Mouse (Mus musculus) embryonic facial prominence, embryonic 11.5 days (tissue): ENCODE measurements around the gene Erc1. TPM values are rescaled to one million over a fixed set of nuclear protein-coding genes. Genes with fewer than 3 reads are reported as not detected.

Experiments
- ATAC-seq: fragments of 200-750 bp; cut with Nextera tagmentation; replicated peaks from 2 replicates; pipeline ENCODE4 v1.8.0; 2017; ENCODE audit warnings: low read depth; ENCODE audit not compliant: insufficient number of reproducible peaks, low FRiP score, low TSS enrichment
- DNase-seq: peaks from one replicate; pipeline ENCODE4 v3.0.0-alpha.2; 2015; ENCODE audit warnings: low spot score
- H3K27ac ChIP-seq: fragments of 300-500 bp; sonication (generic); replicated peaks from 2 replicates; pipeline ENCODE4 v1.5.1; 2014; ENCODE audit warnings: mild to moderate bottlenecking, low read depth, low read length, control low read depth
- H3K27me3 ChIP-seq: fragments of 300-500 bp; sonication (generic); 2 replicates; pipeline ENCODE4 v1.6.1; 2014; ENCODE audit warnings: mild to moderate bottlenecking, low read length, moderate library complexity, mixed read lengths; ENCODE audit not compliant: control insufficient read depth, insufficient read depth
- H3K36me3 ChIP-seq: fragments of 300-500 bp; sonication (generic); replicated peaks from 2 replicates; pipeline ENCODE4 v1.6.1; 2014; ENCODE audit warnings: low read depth, mild to moderate bottlenecking, low read length, moderate library complexity, mixed read lengths; ENCODE audit not compliant: control insufficient read depth, insufficient read depth
- H3K4me1 ChIP-seq: fragments of 300-500 bp; sonication (generic); 2 replicates; pipeline ENCODE4 v1.6.1; 2014; ENCODE audit warnings: low read length, mixed read lengths; ENCODE audit not compliant: control insufficient read depth, insufficient read depth
- H3K4me2 ChIP-seq: fragments of 300-500 bp; sonication (generic); 2 replicates; pipeline ENCODE4 v1.6.1; 2014; ENCODE audit warnings: low read depth, mild to moderate bottlenecking, control low read depth, low read length, moderate library complexity
- H3K4me3 ChIP-seq: fragments of 300-500 bp; sonication (generic); 2 replicates; pipeline ENCODE4 v1.5.1; 2014; ENCODE audit warnings: low read depth, low read length, control low read depth
- H3K9ac ChIP-seq: fragments of 300-500 bp; sonication (generic); replicated peaks from 2 replicates; pipeline ENCODE4 v1.6.1; 2014; ENCODE audit warnings: mild to moderate bottlenecking, control low read depth, low read length
- H3K9me3 ChIP-seq: fragments of 300-500 bp; sonication (generic); replicated peaks from 2 replicates; pipeline ENCODE4 v1.6.1; 2016; ENCODE audit warnings: mild to moderate bottlenecking, low read length, inconsistent platforms, mixed read lengths; ENCODE audit not compliant: control insufficient read depth
- WGBS: fragments of 180-500 bp; shearing (Covaris S2); extraction: QIAGEN DNeasy Blood & Tissue Kit; methylation state at CpG from one replicate; pipeline ENCODE4 v1.1.7; 2014; 5-methylcytosine and 5-hydroxymethylcytosine counted together
- polyA plus RNA-seq: library from polyadenylated mRNA; unstranded; fragments of >200 nt; fragmentation: Nextera tagmentation; extraction: Ambion mirVana; gene quantifications from 2 replicates; pipeline ENCODE4 v1.2.1, GENCODE M21; 2014

Gene Erc1
- polyA plus RNA-seq, 1 experiment from 2014 or later, result 27.6 TPM

DNA sequence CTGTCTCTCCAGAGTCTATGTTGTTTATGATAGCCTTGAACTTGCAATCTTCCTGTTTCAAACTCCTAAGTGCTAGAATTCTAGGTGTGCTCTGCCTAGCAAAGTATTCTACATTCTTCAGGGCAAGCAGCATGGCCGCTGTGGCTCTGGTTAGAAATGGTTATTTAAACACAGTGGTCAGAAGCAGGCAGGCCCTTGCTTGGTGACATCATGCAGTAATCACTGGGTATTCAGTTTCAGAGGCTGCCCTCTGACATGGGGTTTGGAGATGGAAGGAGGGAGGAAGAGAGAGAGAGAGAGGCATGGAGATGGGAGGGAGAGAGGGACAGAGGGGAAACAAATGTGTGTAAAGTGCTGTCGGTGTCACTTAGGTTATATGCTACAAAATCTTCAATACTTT is 246.6 kb downstream of the Erc1 start:
- ATAC-seq, result no peak
- WGBS, result 59% methylated on average over 2 of the region's 2 CpGs
- Histone ChIP-seq H3K36me3 (no peaks in the 10 kb centered on the region), H3K9ac (no peak overlapping the region), H3K4me3 (no peak overlapping the region), H3K4me2 (no peak overlapping the region), H3K4me1 (no peaks in the 10 kb centered on the region; the same call in 1 of the 2 replicates), H3K27me3 (no peaks in the 10 kb centered on the region), H3K27ac (no peak overlapping the region), H3K9me3 (no peaks in the 10 kb centered on the region)
- peak; percentile 24 for DNase-seq

DNA sequence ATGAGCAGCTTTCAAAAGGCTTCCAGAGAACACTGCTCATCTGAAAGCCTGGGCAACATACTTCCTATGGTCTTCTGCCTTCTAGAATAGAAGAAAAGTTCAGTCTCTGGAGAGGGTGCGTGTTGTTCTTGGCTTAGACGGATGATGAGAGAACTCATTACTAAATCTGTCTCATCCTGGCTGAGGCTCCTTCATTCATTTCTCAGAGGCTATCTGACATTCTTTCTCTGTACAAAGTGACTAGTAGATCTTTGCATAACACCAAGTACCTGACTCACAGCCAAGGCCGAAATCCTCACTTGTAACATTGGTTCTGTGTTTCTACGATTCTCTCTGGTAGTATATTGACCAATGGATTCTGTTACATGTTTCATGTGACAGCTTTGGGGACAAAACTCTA is 252.5 kb downstream of the Erc1 start:
- DNase-seq, result no peak
- H3K27me3 ChIP-seq, result no peaks in the 10 kb centered on the region
- H3K4me3 ChIP-seq, result no peak overlapping the region
- no peak overlapping the region for H3K9ac ChIP-seq
- no peaks in the 10 kb centered on the region for H3K4me1 ChIP-seq
- WGBS, result 91% methylated on average over 4 of the region's 4 CpGs
- ATAC-seq, result no peak
- no peaks in the 10 kb centered on the region for H3K36me3 ChIP-seq
- no peak overlapping the region for H3K27ac ChIP-seq
- H3K4me2 ChIP-seq, result no peak overlapping the region
- no peaks in the 10 kb centered on the region for H3K9me3 ChIP-seq

DNA sequence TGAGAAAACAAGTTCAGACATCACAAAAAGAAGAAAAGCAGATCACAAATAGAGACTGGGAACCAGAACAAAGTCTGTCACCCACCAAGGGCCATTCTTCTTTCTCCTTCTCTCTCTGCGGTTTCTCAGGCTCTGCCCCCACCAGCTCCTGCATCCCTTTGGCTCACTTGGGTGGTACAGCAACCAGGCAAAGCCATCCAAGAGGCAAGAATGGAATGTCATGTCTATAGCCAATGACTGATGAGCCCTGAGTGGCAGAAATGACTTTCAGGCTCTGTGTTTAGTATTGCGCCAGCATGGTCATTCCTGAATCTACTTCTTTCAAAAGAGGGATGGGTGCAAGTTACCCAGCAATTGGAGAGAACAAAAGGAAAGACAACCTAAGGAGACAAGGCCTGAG is 257.1 kb downstream of the Erc1 start:
- H3K4me2 ChIP-seq, result no peak overlapping the region
- no peak for ATAC-seq
- 82% methylated on average over 2 of the region's 2 CpGs for WGBS

DNA sequence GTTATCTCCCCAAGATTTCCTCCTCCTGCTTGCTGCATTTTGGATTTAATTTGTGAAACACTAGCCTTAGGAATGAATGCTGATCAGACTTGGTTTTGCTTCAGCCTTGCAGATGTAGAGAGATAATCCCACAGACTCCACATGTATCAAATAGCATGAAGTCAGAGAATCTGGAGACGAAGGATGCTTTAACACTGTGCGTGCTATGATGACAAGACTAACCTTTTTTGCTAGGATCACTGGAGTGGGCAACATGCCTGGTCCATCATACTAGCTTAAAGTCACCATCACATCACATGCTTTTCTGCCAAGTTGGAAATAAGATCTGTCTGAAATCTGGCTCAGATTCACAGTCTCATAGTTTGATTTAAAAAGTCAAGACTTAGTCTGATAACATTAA is 260.1 kb downstream of the Erc1 start:
- 62% methylated on average over 2 of the region's 2 CpGs for WGBS
- no peak overlapping the region for H3K27ac ChIP-seq
- DNase-seq (no peak), ATAC-seq (no peak)
- H3K27me3 ChIP-seq, result no peaks in the 10 kb centered on the region
- peaks cover 2% of the 10 kb centered on the region; the same call in 1 of the 2 replicates for H3K4me1 ChIP-seq
- H3K9me3 ChIP-seq, result no peaks in the 10 kb centered on the region
- H3K36me3 ChIP-seq, result no peaks in the 10 kb centered on the region
- H3K4me2 ChIP-seq, result no peak overlapping the region
- no peak overlapping the region for H3K4me3 ChIP-seq
- no peak overlapping the region for H3K9ac ChIP-seq

More for the DNA sequence above, 257.1 kb downstream of the Erc1 start:
- H3K27ac ChIP-seq, result no peak overlapping the region
- no peaks in the 10 kb centered on the region for H3K27me3 ChIP-seq
- no peak for DNase-seq
- peaks cover 2% of the 10 kb centered on the region; the same call in 1 of the 2 replicates for H3K4me1 ChIP-seq
- H3K36me3 ChIP-seq, result no peaks in the 10 kb centered on the region
- no peaks in the 10 kb centered on the region for H3K9me3 ChIP-seq
- H3K9ac ChIP-seq, result no peak overlapping the region
- H3K4me3 ChIP-seq, result no peak overlapping the region

DNA sequence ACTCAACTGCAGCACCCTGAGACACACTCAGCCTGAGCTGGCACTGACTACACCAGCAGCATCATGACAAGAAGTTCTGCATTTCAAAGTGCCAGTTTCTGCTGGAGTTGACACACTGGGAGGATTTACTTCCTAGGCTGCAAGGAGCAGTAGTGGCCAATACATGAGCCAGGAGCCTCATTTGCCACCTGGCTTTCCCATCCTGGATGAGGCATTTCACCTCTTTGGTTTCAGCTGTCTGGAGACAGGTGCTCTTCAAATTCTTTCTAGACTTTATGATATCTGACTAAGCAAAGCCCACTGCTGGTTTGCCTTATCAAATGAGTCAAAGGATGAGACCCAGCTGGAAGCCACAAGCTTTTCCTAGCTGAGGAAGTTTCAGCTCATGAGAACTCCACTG is 260.5 kb downstream of the Erc1 start:
- no peak overlapping the region for H3K4me2 ChIP-seq
- no peak for ATAC-seq
- H3K4me1 ChIP-seq, result peaks cover 2% of the 10 kb centered on the region; the same call in 1 of the 2 replicates
- DNase-seq, result no peak
- no peak overlapping the region for H3K4me3 ChIP-seq
- no peak overlapping the region for H3K9ac ChIP-seq
- H3K27ac ChIP-seq, result no peak overlapping the region
- no peaks in the 10 kb centered on the region for H3K36me3 ChIP-seq
- no peaks in the 10 kb centered on the region for H3K9me3 ChIP-seq
- no peaks in the 10 kb centered on the region for H3K27me3 ChIP-seq

DNA sequence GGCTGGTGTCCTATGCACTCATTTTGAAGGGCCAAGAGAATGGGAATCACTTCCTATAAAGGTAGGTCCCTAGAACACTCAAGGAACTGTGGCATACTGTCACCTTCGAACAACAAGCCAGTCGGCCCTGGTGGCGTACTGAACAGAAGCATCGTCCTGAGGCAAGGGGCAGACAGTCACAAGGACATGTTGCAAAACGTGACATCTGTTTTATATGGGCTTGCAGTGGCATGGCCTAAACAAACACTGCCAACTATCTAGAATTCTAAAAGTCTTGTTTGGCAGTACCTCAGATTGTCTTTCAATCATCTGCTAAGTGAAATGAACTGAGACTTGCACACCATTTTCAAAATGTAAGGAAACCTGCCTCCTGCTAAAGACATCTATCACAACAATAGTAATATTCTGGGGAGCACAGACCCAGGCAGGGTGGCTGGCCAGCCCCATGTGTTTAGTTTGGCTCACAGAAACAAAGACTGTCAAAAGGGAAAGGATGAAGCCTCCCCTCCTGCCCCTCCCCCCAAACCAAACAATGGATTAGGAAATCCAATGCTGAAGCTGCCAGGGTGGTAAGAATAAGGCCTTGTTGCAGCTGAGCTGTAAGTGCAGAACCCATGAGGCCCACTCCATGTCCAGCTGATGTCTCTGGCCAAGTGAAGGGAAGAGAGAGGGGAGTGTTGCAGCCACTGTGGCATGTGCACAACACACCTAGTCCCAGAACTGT is 262.2 kb downstream of the Erc1 start:
- Histone ChIP-seq H3K4me3 (no peak overlapping the region), H3K27me3 (no peaks in the 10 kb centered on the region), H3K4me1 (peaks cover 2% of the 10 kb centered on the region; the same call in 1 of the 2 replicates), H3K27ac (no peak overlapping the region), H3K4me2 (no peak overlapping the region), H3K36me3 (no peaks in the 10 kb centered on the region), H3K9ac (no peak overlapping the region), H3K9me3 (no peaks in the 10 kb centered on the region)
- ATAC-seq (0 out of 2 replicates have a peak, but pooled peaks have one; percentile 23), DNase-seq (peak; percentile 37)
- 64% methylated on average over 5 of the region's 5 CpGs for WGBS

DNA sequence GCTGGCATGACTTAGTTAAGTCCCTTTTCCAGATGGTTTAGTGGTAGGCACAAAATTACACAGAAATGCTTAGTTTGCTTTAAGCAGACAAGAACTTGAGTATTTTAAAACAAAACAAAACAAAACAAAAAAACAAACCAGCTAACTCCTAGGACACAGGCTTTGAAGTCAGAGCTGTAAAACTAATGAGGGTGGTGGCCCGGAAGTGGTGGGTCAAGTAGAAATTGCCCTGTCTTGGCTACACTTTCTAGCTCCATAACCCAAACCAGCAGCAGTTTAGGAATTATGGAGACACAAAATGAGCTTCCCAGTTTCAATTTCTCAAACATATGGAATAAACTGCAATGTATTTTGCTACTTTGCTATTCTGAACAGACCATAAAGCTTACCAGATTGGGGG is 263.9 kb downstream of the Erc1 start:
- Histone ChIP-seq H3K27ac (no peak overlapping the region), H3K9ac (no peak overlapping the region), H3K36me3 (no peaks in the 10 kb centered on the region), H3K27me3 (no peaks in the 10 kb centered on the region), H3K9me3 (no peaks in the 10 kb centered on the region), H3K4me1 (peaks cover 2% of the 10 kb centered on the region; the same call in 1 of the 2 replicates), H3K4me3 (no peak overlapping the region), H3K4me2 (no peak overlapping the region)
- ATAC-seq (no peak), DNase-seq (no peak)
- WGBS, result 71% methylated on average over 1 of the region's 1 CpGs

DNA sequence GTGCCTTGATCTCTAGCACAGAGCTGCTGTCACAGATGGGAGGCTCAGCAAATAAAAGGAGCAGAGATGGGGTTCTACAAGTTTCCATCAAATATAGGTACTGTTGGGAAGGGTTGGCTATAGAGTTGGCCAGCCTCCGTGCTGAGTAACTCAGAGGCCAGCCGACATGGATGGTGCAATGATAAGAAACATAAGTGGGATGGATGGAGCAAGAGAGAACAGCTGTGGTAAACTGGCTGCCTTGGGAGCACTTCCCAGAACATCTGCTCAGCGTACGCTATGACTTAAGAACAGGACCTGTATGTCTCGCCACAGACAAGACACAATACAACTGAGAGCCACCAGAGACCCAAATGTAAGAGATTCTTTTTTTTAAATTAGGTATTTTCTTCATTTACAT is 264.8 kb downstream of the Erc1 start:
- no peak for DNase-seq
- H3K9ac ChIP-seq, result no peak overlapping the region
- 91% methylated on average over 5 of the region's 5 CpGs for WGBS
- no peaks in the 10 kb centered on the region for H3K9me3 ChIP-seq
- ATAC-seq, result no peak
- no peak overlapping the region for H3K4me3 ChIP-seq
- H3K27me3 ChIP-seq, result no peaks in the 10 kb centered on the region
- H3K4me1 ChIP-seq, result peaks cover 2% of the 10 kb centered on the region; the same call in 1 of the 2 replicates
- H3K27ac ChIP-seq, result no peak overlapping the region
- H3K36me3 ChIP-seq, result no peaks in the 10 kb centered on the region
- H3K4me2 ChIP-seq, result no peak overlapping the region
